Mouse (Mus musculus) limb, embryonic 10.5 days (tissue): ENCODE data around the gene Nanp. TPM values are rescaled to one million over a fixed set of nuclear protein-coding genes. Genes with fewer than 3 reads are reported as not detected.

Experiments used
- DNase-seq: peaks from one replicate; pipeline ENCODE4 v3.0.0-alpha.2; 2017; ENCODE audit warnings: low spot score
- H3K27ac ChIP-seq: fragments of 300-500 bp; sonication (generic); 2 replicates; pipeline ENCODE4 v1.5.1; 2016; ENCODE audit warnings: mild to moderate bottlenecking
- H3K27me3 ChIP-seq: fragments of 300-500 bp; sonication (generic); 2 replicates; pipeline ENCODE4 v1.6.1; 2016; ENCODE audit warnings: low read depth, mild to moderate bottlenecking; ENCODE audit not compliant: poor library complexity, severe bottlenecking
- H3K36me3 ChIP-seq: fragments of 300-500 bp; sonication (generic); 2 replicates; pipeline ENCODE4 v1.6.1; 2016; ENCODE audit warnings: mild to moderate bottlenecking, moderate library complexity
- H3K4me1 ChIP-seq: fragments of 300-500 bp; sonication (generic); 2 replicates; pipeline ENCODE4 v1.6.1; 2016
- H3K4me3 ChIP-seq: fragments of 300-500 bp; sonication (generic); 2 replicates; pipeline ENCODE4 v1.5.1; 2016; ENCODE audit warnings: mild to moderate bottlenecking, moderate library complexity
- H3K9me3 ChIP-seq: fragments of 300-500 bp; sonication (generic); replicated peaks from 2 replicates; pipeline ENCODE4 v1.6.1; 2016; ENCODE audit warnings: mild to moderate bottlenecking
- WGBS: fragments of 180-500 bp; shearing (Covaris S2); methylation state at CpG from one replicate; pipeline ENCODE4 v1.1.7; 2016; 5-methylcytosine and 5-hydroxymethylcytosine counted together
- polyA plus RNA-seq: library from polyadenylated mRNA; unstranded; fragments of >200 nt; fragmentation: Nextera tagmentation; extraction: Ambion mirVana; gene quantifications from 2 replicates; pipeline ENCODE4 v1.2.1, GENCODE M21; 2016

The Nanp gene
- polyA plus RNA-seq, 1 experiment from 2014 or later: 53.8 TPM

DNA sequence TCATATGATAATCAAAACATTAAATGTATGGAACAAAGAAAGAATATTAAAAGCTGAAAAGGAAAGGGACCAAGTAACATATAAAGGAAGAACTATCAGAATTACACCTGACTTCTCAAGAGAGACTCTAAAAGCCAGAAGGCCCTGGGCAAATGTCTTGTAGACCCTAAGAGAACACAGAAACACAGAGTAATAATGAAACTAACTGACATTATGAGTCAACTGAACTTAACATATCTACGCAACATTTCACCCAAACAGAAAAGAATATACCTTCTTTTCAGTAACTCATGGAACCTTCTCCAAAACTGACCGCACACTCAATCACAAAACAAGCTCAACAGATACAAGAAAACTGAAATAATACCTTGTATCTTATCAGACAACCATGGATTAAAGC lies 53.8 kb downstream of the Nanp start:
- H3K27ac ChIP-seq: no peak overlapping the region
- no peaks in the 10 kb centered on the region for H3K9me3 ChIP-seq
- H3K27me3 ChIP-seq: no peaks in the 10 kb centered on the region
- no peak for DNase-seq
- WGBS: 99% methylated on average over 2 of the region's 2 CpGs
- H3K36me3 ChIP-seq: peaks cover 5% of the 10 kb centered on the region; the same call in 1 of the 2 replicates
- H3K4me3 ChIP-seq: no peak overlapping the region
- no peaks in the 10 kb centered on the region for H3K4me1 ChIP-seq

- peaks cover 30% of the 10 kb centered on the region for H3K36me3 ChIP-seq
- no peak overlapping the region for H3K27ac ChIP-seq
- H3K4me3 ChIP-seq: no peak overlapping the region
- DNase-seq: peak; percentile 2
- H3K27me3 ChIP-seq: no peaks in the 10 kb centered on the region
- H3K4me1 ChIP-seq: no peaks in the 10 kb centered on the region
- H3K9me3 ChIP-seq: no peaks in the 10 kb centered on the region
These were observed 57.1 kb downstream of the Nanp start for GRCm38 (mm10) chr2:150982051-150982450.

DNA sequence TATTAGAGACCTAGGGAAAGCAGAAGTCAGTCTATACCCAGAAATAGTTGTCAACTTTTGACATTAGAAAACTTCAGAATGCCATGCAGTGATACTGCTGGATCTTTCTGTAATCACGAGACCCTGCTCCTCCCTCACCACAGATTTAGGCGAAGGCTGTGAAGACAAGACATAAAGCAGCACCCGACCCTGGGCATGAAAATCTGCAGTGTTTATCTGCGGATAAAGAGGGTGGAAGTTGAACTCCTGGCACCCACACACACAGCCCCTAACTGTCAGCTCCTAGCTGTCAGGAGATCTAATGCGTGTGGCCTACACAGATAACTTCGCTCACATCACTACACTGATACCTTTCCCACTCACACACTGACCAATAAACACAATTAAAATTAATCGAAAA lies 57.7 kb downstream of the Nanp start:
- 86% methylated on average over 7 of the region's 7 CpGs for WGBS
- no peaks in the 10 kb centered on the region for H3K27me3 ChIP-seq
- peaks cover 35% of the 10 kb centered on the region for H3K36me3 ChIP-seq
- H3K4me3 ChIP-seq: no peak overlapping the region
- no peaks in the 10 kb centered on the region for H3K4me1 ChIP-seq
- H3K9me3 ChIP-seq: no peaks in the 10 kb centered on the region
- DNase-seq: peak; percentile 8
- no peak overlapping the region for H3K27ac ChIP-seq

- Histone ChIP-seq H3K27me3 (no peaks in the 10 kb centered on the region), H3K4me3 (no peak overlapping the region), H3K27ac (no peak overlapping the region), H3K36me3 (peaks cover 49% of the 10 kb centered on the region), H3K4me1 (no peaks in the 10 kb centered on the region), H3K9me3 (no peaks in the 10 kb centered on the region)
- DNase-seq: peak; percentile 23
- 91% methylated on average over 14 of the region's 14 CpGs for WGBS
These were observed 59.2 kb downstream of the Nanp start for GRCm38 (mm10) chr2:150979861-150980620.

Other genes starting within 250 kb of the Nanp start
- 46.9 and 53.0 TPM in 2 replicates for gene Abhd12, start 134.7 kb downstream of the Nanp start, polyA plus RNA-seq
- 77.0 and 77.9 TPM in 2 replicates for gene Gins1, start 134.0 kb downstream of the Nanp start, polyA plus RNA-seq
- 21.5 and 22.6 TPM in 2 replicates for gene Ninl, start within 50 bp of the Nanp start, polyA plus RNA-seq
- gene Gm14151, start 53.0 kb upstream of the Nanp start, polyA plus RNA-seq: not detected in 2 replicates
- not detected in 2 replicates for gene Gm14147, start 58.8 kb upstream of the Nanp start, polyA plus RNA-seq